Mouse (Mus musculus) brain, embryonic 14.5 days (tissue): Measurements from ENCODE around the gene Cbx7.

Source experiments
- CTCF ChIP-seq: fragments of 200-500 bp; IDR thresholded peaks from 2 replicates; pipeline ENCODE4 v1.5.1; 2012; ENCODE audit warnings: inconsistent platforms, mild to moderate bottlenecking, moderate library complexity, borderline replicate concordance; ENCODE audit not compliant: insufficient read depth, insufficient read length; ENCODE audit errors: extremely low read depth
- POLR2A ChIP-seq: fragments of 200-500 bp; IDR thresholded peaks from 2 replicates; pipeline ENCODE4 v1.6.1; 2012; ENCODE audit warnings: mild to moderate bottlenecking, inconsistent platforms, borderline replicate concordance; ENCODE audit not compliant: poor library complexity, insufficient read depth, insufficient read length, severe bottlenecking; ENCODE audit errors: extremely low read depth

GRCm38 (mm10) chr15:79892213-79892541 lies 78.7 kb downstream of the Cbx7 start:
- TF ChIP-seq CTCF (no peak), POLR2A (no peak)
